Mouse (Mus musculus) liver, adult 2 months (tissue): Measurements from ENCODE around the gene C1qbp.

ENCODE experiments used
- CTCF ChIP-seq: fragments of 200-500 bp; IDR thresholded peaks from 2 replicates; pipeline ENCODE4 v1.5.1; 2011; ENCODE audit warnings: low read depth, low read length, control low read depth
- POLR2A ChIP-seq: fragments of 200-500 bp; IDR thresholded peaks from 2 replicates; pipeline ENCODE4 v1.6.1; 2011; ENCODE audit warnings: low read length, control low read depth; ENCODE audit not compliant: insufficient read depth; ENCODE audit errors: extremely low read depth

DNA sequence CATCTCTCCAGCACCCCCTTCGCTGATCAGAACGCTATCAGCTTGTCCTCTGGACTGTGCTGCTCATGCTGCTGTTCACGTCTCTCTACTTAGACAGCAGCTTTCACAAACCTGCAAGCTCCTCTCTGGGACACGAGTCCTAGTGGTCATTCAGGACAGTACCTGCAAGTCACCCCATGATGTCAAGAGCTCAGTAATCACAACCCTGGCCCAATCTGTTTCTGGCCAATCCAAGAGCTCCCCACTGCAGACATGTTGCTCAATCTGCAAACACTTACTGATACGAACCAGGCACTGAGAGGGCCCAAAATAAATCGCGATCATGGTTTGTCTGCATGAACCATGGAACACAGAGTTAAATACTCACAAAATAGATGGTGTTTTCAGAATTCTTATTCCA lies 29.9 kb upstream of the C1qbp start:
- TF ChIP-seq POLR2A (no peak), CTCF (peak; percentile 16; the same call in 1 of the 2 replicates)
